Mouse (Mus musculus) ES-Bruce4 (cell line): ENCODE data around the gene Cemip2.

ENCODE experiments used
- CTCF ChIP-seq: IDR thresholded peaks from one replicate; pipeline ENCODE4 v1.8.1; 2011; ENCODE audit warnings: low read depth, low read length
- EP300 ChIP-seq: IDR thresholded peaks from 2 replicates; pipeline ENCODE4 v1.6.1; 2011; ENCODE audit warnings: low read depth, low read length; ENCODE audit not compliant: insufficient read depth
- POLR2A ChIP-seq: IDR thresholded peaks from one replicate; pipeline ENCODE4 v1.8.1; 2011; ENCODE audit warnings: low read length; ENCODE audit not compliant: insufficient read depth

DNA sequence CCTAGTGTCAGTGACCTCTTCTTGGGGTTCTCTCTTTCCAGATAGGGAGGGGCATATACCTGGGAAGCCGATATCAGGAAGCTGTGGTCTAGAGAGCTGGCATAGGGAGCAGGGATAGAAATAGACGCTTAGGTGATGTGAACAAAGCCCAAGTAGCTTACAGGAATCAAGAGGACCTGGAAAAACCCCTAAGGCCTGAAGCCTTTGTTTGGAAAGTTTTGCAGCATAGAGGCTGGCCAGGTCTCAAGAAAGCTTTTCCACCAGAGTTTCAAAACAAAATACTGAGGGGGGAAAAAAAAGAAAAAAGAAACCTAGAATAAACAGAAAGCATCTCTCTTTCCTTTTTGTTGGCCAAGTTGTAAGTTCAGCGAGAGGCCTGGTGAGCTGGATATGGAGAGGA is 104.9 kb downstream of the Cemip2 start:
- TF ChIP-seq POLR2A (no peak), EP300 (no peak), CTCF (no peak)
